Mouse (Mus musculus) bone marrow, adult 2 months (tissue): ENCODE measurements around the gene Meis2.

ENCODE experiments used
- CTCF ChIP-seq: fragments of 200-500 bp; IDR thresholded peaks from 2 replicates; pipeline ENCODE4 v1.5.1; 2011; ENCODE audit warnings: low read length, control low read depth; ENCODE audit not compliant: control insufficient read depth, insufficient read depth
- POLR2A ChIP-seq: fragments of 200-500 bp; IDR thresholded peaks from 2 replicates; pipeline ENCODE4 v1.6.1; 2011; ENCODE audit warnings: low read depth, mild to moderate bottlenecking, control low read depth, low read length, borderline replicate concordance; ENCODE audit not compliant: control insufficient read depth

DNA sequence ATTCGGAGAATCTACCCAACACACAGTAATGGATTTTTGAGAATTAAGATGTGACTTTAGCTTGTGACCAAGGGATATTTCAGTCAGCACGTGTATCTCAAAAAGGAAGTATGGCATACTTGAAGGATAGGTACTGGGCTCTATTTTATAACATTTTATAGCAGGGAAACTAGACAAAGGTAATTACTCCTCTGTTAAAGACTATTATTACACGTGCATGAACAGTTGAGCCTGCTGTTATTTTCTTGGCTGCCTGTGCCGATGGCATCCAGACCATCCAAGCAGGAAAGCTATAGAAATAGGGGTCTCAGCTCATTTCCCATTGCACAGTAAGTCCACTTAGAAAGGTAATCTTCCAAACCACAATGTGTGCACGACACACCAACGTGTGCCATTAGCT lies 251.9 kb downstream of the Meis2 start:
- TF ChIP-seq CTCF = no peak
- no peak for TF ChIP-seq POLR2A
